ENCODE assay signal across 9 mouse cellular contexts in genomic region chr9:102006539-102006938, GRCm38 (mm10).
DNase-seq lines count a peak whose midpoint lies in the region; ATAC-seq lines count a peak whose summit lies in the region.
"Had no signal": no experiment of that assay in that cellular context is flagged by ENCODE, and none has a peak within 500 bp of the region (broad histone marks: within the 10 kb centered on the region; RNA-seq: fewer than 3 reads in every experiment).

No protein-coding gene starts in this region.

- no peaks in the 10 kb centered on the region for H3K36me3 ChIP-seq in hindbrain, embryonic 11.5 days (ENCODE audit: control insufficient read depth, insufficient read depth, low read length)
- 0 out of 2 replicates have a peak, but pooled peaks cover 3% of the 10 kb centered on the region for H3K36me3 ChIP-seq in hindbrain, embryonic 13.5 days
- H3K36me3 ChIP-seq in neural tube, embryonic 14.5 days (ENCODE audit: control insufficient read depth, insufficient read depth, low read length) = no peaks in the 10 kb centered on the region
- H3K36me3 ChIP-seq: lung, embryonic 15.5 days had no signal

- no peak overlapping the region for H3K9ac ChIP-seq in hindbrain, embryonic 11.5 days (ENCODE audit: low read depth, low read length)
- no peak overlapping the region for H3K9ac ChIP-seq in hindbrain, embryonic 13.5 days
- no peak overlapping the region for H3K9ac ChIP-seq in neural tube, embryonic 14.5 days (replicated peaks; ENCODE audit: low read depth, low read length)
- H3K9ac ChIP-seq: lung, embryonic 15.5 days had no signal

- H3K4me3 ChIP-seq in hindbrain, embryonic 11.5 days (ENCODE audit: low read depth, low read length) = no peak overlapping the region
- no peak overlapping the region for H3K4me3 ChIP-seq in hindbrain, embryonic 13.5 days
- H3K4me3 ChIP-seq in neural tube, embryonic 14.5 days (ENCODE audit: low read depth, low read length) = no peak overlapping the region
- H3K4me3 ChIP-seq: lung, embryonic 15.5 days had no signal

- H3K27ac ChIP-seq in hindbrain, embryonic 11.5 days (ENCODE audit: low read depth, low read length) = no peak overlapping the region
- H3K27ac ChIP-seq in hindbrain, embryonic 13.5 days = no peak overlapping the region
- no peak overlapping the region for H3K27ac ChIP-seq in neural tube, embryonic 14.5 days (ENCODE audit: low read depth, low read length)
- H3K27ac ChIP-seq: lung, embryonic 15.5 days had no signal

- 70% methylated on average over 2 of the region's 2 CpGs for WGBS in hindbrain, embryonic 11.5 days
- 63% methylated on average over 2 of the region's 2 CpGs for WGBS in hindbrain, embryonic 13.5 days
- 66% methylated on average over 2 of the region's 2 CpGs for WGBS in neural tube, embryonic 14.5 days

- no peaks in the 10 kb centered on the region for H3K27me3 ChIP-seq in hindbrain, embryonic 11.5 days (ENCODE audit: control insufficient read depth, insufficient read depth, low read length)
- H3K27me3 ChIP-seq in hindbrain, embryonic 13.5 days = no peaks in the 10 kb centered on the region
- no peaks in the 10 kb centered on the region for H3K27me3 ChIP-seq in neural tube, embryonic 14.5 days (ENCODE audit: control insufficient read depth, insufficient read depth, low read length)

- no peaks in the 10 kb centered on the region for H3K4me1 ChIP-seq in hindbrain, embryonic 11.5 days (replicated peaks; ENCODE audit: control insufficient read depth, insufficient read depth, low read length)
- H3K4me1 ChIP-seq in hindbrain, embryonic 13.5 days (replicated peaks) = peaks cover 24% of the 10 kb centered on the region
- H3K4me1 ChIP-seq in neural tube, embryonic 14.5 days (ENCODE audit: control insufficient read depth, insufficient read depth, low read length) = no peaks in the 10 kb centered on the region
- H3K4me1 ChIP-seq: lung, embryonic 15.5 days had no signal

- no peak for ATAC-seq in hindbrain, embryonic 11.5 days (ENCODE audit: low FRiP score)
- ATAC-seq in hindbrain, embryonic 13.5 days (ENCODE audit: low FRiP score) = no peak
- ATAC-seq in neural tube, embryonic 14.5 days (ENCODE audit: low read depth) = 0 out of 2 replicates have a peak, but pooled peaks have one; percentile 28

- no peaks in the 10 kb centered on the region for H3K9me3 ChIP-seq in hindbrain, embryonic 11.5 days (ENCODE audit: control insufficient read depth, low read length)
- H3K9me3 ChIP-seq in hindbrain, embryonic 13.5 days = no peaks in the 10 kb centered on the region
- no peaks in the 10 kb centered on the region for H3K9me3 ChIP-seq in neural tube, embryonic 14.5 days (ENCODE audit: control insufficient read depth, low read length)
- H3K9me3 ChIP-seq: lung, embryonic 15.5 days had no signal

- peak; percentile 37 for DNase-seq in hindbrain, embryonic 11.5 days (ENCODE audit: low spot score)
- DNase-seq in spleen, postnatal 4 days (ENCODE audit: low spot score in 2 of 2) = peak; percentile 32 to 53
- DNase-seq in spleen, postnatal 14 days (ENCODE audit: low spot score in 2 of 2) = no peak
- peak; percentile 30 for DNase-seq in embryo, embryonic 10.5 days (ENCODE audit: low spot score)
- peak; percentile 50 for DNase-seq in kidney, postnatal 10 days
- no peak for DNase-seq in B cell, adult 2 months

- no peak overlapping the region for H3K4me2 ChIP-seq in hindbrain, embryonic 11.5 days (replicated peaks; ENCODE audit: low read depth, low read length)
- no peak overlapping the region for H3K4me2 ChIP-seq in hindbrain, embryonic 13.5 days
- H3K4me2 ChIP-seq in neural tube, embryonic 14.5 days (ENCODE audit: low read depth, low read length) = no peak overlapping the region
- H3K4me2 ChIP-seq: lung, embryonic 15.5 days had no signal

Comparison
In these comparisons a context has a peak if more than half of its experiments do, and no peak if none do; other contexts are left out.
1. DNase-seq: peak in hindbrain, embryonic 11.5 days (single experiment), spleen, postnatal 4 days (2 of 2), embryo, embryonic 10.5 days (single experiment) and kidney, postnatal 10 days (single experiment); none in spleen, postnatal 14 days (0 of 2) and B cell, adult 2 months (0 of 2).